In genomic region chr2:65262251-65262650, GRCm38 (mm10) we compare ENCODE assay signal across 26 mouse cellular contexts. TPM values are rescaled to one million over a fixed set of nuclear protein-coding genes. Genes with fewer than 3 reads are reported as not detected.
A peak's percentile ranks its signal among the peaks of the same experiment; 100 is the strongest.
DNase-seq lines count a peak whose midpoint lies in the region.
"Had no signal": no experiment of that assay in that cellular context is flagged by ENCODE, and none has a peak within 500 bp of the region (broad histone marks: within the 10 kb centered on the region; RNA-seq: fewer than 3 reads in every experiment).

No protein-coding gene starts in this region.

- WGBS in embryonic facial prominence, embryonic 10.5 days = 71% methylated on average over 4 of the region's 4 CpGs

- H3K9me3 ChIP-seq in embryonic facial prominence, embryonic 10.5 days = no peaks in the 10 kb centered on the region
- H3K9me3 ChIP-seq: embryonic facial prominence, embryonic 15.5 days; forebrain, embryonic 12.5 days; limb, embryonic 13.5 days; liver, embryonic 13.5 days; midbrain, embryonic 13.5 days; neural tube, embryonic 13.5 days had no signal

- no peaks in the 10 kb centered on the region for H3K36me3 ChIP-seq in embryonic facial prominence, embryonic 10.5 days (replicated peaks)
- H3K36me3 ChIP-seq: embryonic facial prominence, embryonic 15.5 days; forebrain, embryonic 12.5 days; limb, embryonic 13.5 days; liver, embryonic 13.5 days; midbrain, embryonic 13.5 days; neural tube, embryonic 13.5 days had no signal

- peak; percentile 49 for DNase-seq in adrenal gland, postnatal 14 days
- DNase-seq in adrenal gland, postnatal 4 days (ENCODE audit: low spot score in 2 of 2) = no peak
- peak; percentile 29 to 30 for DNase-seq in kidney, postnatal 36 days
- DNase-seq in kidney, adult 11 months = no peak
- DNase-seq in lung, postnatal 36 days = peak; percentile 38
- no peak for DNase-seq in lung, postnatal 4 days
- no peak for DNase-seq in embryonic facial prominence, embryonic 10.5 days (ENCODE audit: low spot score)
- DNase-seq: cerebellum, adult 2 months; cerebellum, postnatal 14 days; forebrain, postnatal 0 days; kidney, adult 18-20 months; kidney, postnatal 10 days; liver, embryonic 13.5 days; lung, adult 2 months; right cerebral cortex, postnatal 4 days; thymus, adult 2 months; thymus, postnatal 36 days had no signal

- H3K4me1 ChIP-seq in embryonic facial prominence, embryonic 10.5 days = no peaks in the 10 kb centered on the region
- H3K4me1 ChIP-seq: embryonic facial prominence, embryonic 15.5 days; forebrain, embryonic 12.5 days; limb, embryonic 13.5 days; liver, embryonic 13.5 days; midbrain, embryonic 13.5 days; neural tube, embryonic 13.5 days had no signal

- H3K27ac ChIP-seq in embryonic facial prominence, embryonic 10.5 days (replicated peaks) = no peak overlapping the region
- H3K27ac ChIP-seq: embryonic facial prominence, embryonic 15.5 days; forebrain, embryonic 12.5 days; hindbrain, postnatal 0 days; limb, embryonic 13.5 days; liver, embryonic 13.5 days; macrophage; midbrain, embryonic 13.5 days; neural tube, embryonic 13.5 days had no signal

- H3K4me3 ChIP-seq in embryonic facial prominence, embryonic 10.5 days = no peak overlapping the region
- H3K4me3 ChIP-seq: embryonic facial prominence, embryonic 15.5 days; forebrain, embryonic 12.5 days; limb, embryonic 13.5 days; liver, embryonic 13.5 days; midbrain, embryonic 13.5 days; neural tube, embryonic 13.5 days had no signal

- H3K27me3 ChIP-seq in embryonic facial prominence, embryonic 10.5 days (replicated peaks; ENCODE audit: low read depth, poor library complexity, severe bottlenecking) = no peaks in the 10 kb centered on the region
- H3K27me3 ChIP-seq: embryonic facial prominence, embryonic 15.5 days; forebrain, embryonic 12.5 days; limb, embryonic 13.5 days; liver, embryonic 13.5 days; midbrain, embryonic 13.5 days; neural tube, embryonic 13.5 days; Patski had no signal

RNA-seq across cellular contexts. Expression of gene Cobll1, which starts 23.0 kb away (rescaled TPM):
- total RNA-seq in adrenal gland, postnatal 14 days (2021) = 189 and 216 TPM in 2 replicates
- 100 to 1,000 TPM; 148 to 149 TPM for total RNA-seq in adrenal gland, postnatal 4 days (2021)
- polyA plus RNA-seq in embryonic facial prominence, embryonic 10.5 days (2016; fragmentation: Nextera tagmentation; extraction: Ambion mirVana) = 4.0 and 4.1 TPM in 2 replicates
- total RNA-seq: MEL had no signal

Comparison
In these comparisons a context has a peak if more than half of its experiments do, and no peak if none do; other contexts are left out.
1. DNase-seq: peak in adrenal gland, postnatal 14 days (single experiment), kidney, postnatal 36 days (2 of 2) and lung, postnatal 36 days (single experiment); none in adrenal gland, postnatal 4 days (0 of 2), kidney, adult 11 months (single experiment), lung, postnatal 4 days (0 of 2) and embryonic facial prominence, embryonic 10.5 days (single experiment).